Mouse (Mus musculus) liver, embryonic 12.5 days (tissue): ENCODE data around the gene Trip10. TPM values are rescaled to one million over a fixed set of nuclear protein-coding genes. Genes with fewer than 3 reads are reported as not detected.

Experiments
- ATAC-seq: fragments of 200-750 bp; cut with Nextera tagmentation; 2 replicates; pipeline ENCODE4 v1.8.0; 2017; ENCODE audit warnings: moderate number of reproducible peaks, mild to moderate bottlenecking, moderate library complexity
- H3K27ac ChIP-seq: fragments of 300-500 bp; sonication (generic); 2 replicates; pipeline ENCODE4 v1.5.1; 2016; ENCODE audit warnings: mild to moderate bottlenecking
- H3K27me3 ChIP-seq: fragments of 300-500 bp; sonication (generic); replicated peaks from 2 replicates; pipeline ENCODE4 v1.6.1; 2016; ENCODE audit warnings: mild to moderate bottlenecking, moderate library complexity
- H3K36me3 ChIP-seq: fragments of 300-500 bp; sonication (generic); 2 replicates; pipeline ENCODE4 v1.6.1; 2016; ENCODE audit warnings: mild to moderate bottlenecking, moderate library complexity
- H3K4me1 ChIP-seq: fragments of 300-500 bp; sonication (generic); 2 replicates; pipeline ENCODE4 v1.6.1; 2016
- H3K4me2 ChIP-seq: fragments of 300-500 bp; sonication (generic); 2 replicates; pipeline ENCODE4 v1.6.1; 2016; ENCODE audit warnings: mild to moderate bottlenecking, moderate library complexity
- H3K4me3 ChIP-seq: fragments of 300-500 bp; sonication (generic); 2 replicates; pipeline ENCODE4 v1.5.1; 2016; ENCODE audit warnings: mild to moderate bottlenecking, moderate library complexity
- H3K9ac ChIP-seq: fragments of 300-500 bp; sonication (generic); 2 replicates; pipeline ENCODE4 v1.6.1; 2016; ENCODE audit warnings: mild to moderate bottlenecking, moderate library complexity
- H3K9me3 ChIP-seq: fragments of 300-500 bp; sonication (generic); replicated peaks from 2 replicates; pipeline ENCODE4 v1.6.1; 2016; ENCODE audit warnings: mild to moderate bottlenecking, moderate library complexity
- WGBS: fragments of 180-500 bp; shearing (Covaris S2); methylation state at CpG from one replicate; pipeline ENCODE4 v1.1.7; 2016; ENCODE audit not compliant: insufficient replicate concordance; 5-methylcytosine and 5-hydroxymethylcytosine counted together
- polyA plus RNA-seq: library from polyadenylated mRNA; unstranded; fragments of >200 nt; fragmentation: Nextera tagmentation; extraction: Ambion mirVana; gene quantifications from 2 replicates; pipeline ENCODE4 v1.2.1, GENCODE M21; 2016

The Trip10 gene
- polyA plus RNA-seq: 14.7 and 15.3 TPM in 2 replicates

DNA sequence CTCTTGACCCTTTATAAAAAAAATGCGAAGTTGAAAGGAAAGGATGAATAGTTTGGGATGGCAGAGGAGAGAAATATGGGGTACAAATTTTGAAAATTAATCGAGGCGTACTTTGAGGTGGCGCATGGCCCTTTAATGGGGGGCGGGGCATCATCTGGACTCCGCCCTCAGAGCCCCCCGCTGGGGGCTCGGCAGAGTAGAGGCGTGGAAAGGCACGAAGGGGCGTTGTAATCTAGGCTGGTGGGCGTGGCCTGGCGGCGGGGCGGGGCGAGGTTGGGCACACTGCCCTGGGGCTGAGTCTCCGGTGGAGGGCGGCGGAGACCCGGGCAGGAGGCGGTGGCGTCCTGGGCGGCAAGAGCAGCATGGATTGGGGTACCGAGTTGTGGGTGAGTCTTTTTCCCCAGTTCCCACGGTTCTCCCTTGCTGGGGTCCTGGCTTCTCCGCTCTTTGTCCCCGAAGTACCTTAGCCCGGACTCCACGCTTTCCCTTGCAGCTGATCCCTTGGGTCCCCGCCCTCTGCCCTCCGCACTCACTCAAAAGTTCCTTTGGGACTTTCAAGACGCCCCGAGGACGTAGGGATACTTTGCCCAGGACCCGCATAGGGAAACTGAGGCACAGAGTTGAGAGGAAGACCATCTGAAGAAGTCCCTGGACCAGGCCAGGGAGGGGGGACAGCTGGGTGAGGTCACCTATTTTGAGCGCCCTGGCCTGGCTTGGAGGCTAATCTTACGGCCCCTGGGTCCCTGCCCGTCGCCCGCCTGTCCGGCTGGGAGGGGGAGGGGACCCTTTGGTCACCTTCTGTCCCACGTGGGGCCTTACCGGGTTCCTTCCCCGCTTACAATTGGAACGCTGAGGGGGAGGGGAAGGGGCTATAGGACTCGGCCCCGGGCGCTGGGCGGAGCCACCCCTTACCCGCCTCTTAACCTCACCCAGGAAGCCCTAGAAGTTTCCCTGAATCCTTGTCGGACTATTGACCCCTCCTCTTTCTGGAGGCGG, at the start of gene Trip10:
Gene Trip10, plus strand, starts transcription at position 270 of the 996 bp plus-strand sequence.
- H3K9ac ChIP-seq: peak within 1 kb of the TSS; percentile 74
- no peaks in the 10 kb centered on the region for H3K9me3 ChIP-seq
- H3K4me2 ChIP-seq: peak within 1 kb of the TSS; percentile 93
- peak within 1 kb of the TSS; percentile 86 for H3K27ac ChIP-seq
- peak within 1 kb of the TSS; percentile 82 for H3K4me3 ChIP-seq
- ATAC-seq: peak; percentile 53
- under 1% methylated on average over 47 of the region's 52 CpGs for WGBS
- peaks cover 27% of the 10 kb centered on the region for H3K36me3 ChIP-seq
- H3K4me1 ChIP-seq: peaks cover 49% of the 10 kb centered on the region
- peaks cover 10% of the 10 kb centered on the region for H3K27me3 ChIP-seq

DNA sequence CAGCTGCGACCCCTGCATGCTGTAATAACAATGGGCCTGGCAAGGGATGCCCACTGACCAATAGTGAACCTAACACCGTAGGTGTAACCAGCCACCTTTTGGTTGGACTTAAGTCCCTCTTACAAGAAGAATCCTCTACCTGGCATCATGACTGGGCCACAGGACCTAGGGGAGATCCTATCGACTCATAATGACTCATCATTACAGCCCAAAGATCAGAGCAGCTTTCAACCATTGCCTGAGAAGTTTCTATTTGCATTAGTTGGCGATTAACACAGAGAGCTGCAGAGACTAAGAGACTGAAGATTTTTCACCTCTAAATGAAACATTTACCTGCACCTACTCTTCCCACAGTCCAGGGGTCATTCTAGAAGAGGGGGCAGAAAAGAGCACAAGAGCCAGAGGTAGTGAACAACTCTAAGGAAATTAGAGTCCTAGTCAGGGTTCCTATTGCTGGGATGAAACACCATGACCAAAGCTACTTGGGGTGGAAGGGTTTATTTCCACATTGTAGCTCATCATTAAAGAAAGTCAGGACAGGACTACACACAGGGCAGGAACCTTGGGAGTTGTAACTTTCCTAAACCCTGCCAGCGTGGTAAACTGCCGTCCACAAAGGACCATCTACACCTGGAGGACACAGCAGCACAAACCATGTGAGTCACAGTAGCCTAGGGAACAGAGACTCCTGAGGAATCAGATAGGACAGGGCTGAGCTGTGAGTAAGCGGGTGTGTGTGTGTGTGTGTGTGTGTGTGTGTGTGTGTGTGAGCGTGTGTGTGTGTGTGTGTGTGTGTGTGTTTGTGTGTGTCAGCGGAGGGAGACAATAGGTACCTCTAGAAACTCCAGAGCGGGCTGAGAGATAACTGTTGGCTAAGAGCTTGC, 47.2 kb upstream of the Trip10 start:
- ATAC-seq: peak; percentile 16; the same call in 1 of the 2 replicates
- no peaks in the 10 kb centered on the region for H3K27me3 ChIP-seq

DNA sequence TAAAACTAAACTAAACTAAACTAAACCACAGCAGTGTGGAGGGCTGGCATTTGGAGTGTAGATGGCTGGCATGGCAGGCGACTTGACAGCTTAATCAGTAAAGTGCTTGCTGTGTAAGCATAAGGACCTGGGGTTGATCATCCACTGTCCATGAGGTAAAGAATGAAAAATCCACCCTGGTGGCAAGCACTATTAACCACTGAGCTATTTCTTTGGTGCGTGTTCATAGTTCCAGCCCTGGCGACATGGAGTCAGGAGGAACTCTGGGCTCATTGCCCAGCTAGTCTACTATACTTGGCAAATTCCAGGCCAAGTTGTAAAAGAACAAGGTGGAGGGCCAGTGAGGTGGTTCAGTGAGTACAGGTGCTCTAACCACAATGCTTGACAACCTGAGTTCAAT, 41.3 kb upstream of the Trip10 start:
- Histone ChIP-seq H3K9ac (no peak overlapping the region), H3K36me3 (peaks cover 21% of the 10 kb centered on the region), H3K9me3 (no peaks in the 10 kb centered on the region), H3K27ac (no peak overlapping the region), H3K4me1 (peaks cover 16% of the 10 kb centered on the region), H3K27me3 (0 out of 2 replicates have a peak, but pooled peaks cover under 1% of the 10 kb centered on the region), H3K4me3 (no peak overlapping the region), H3K4me2 (no peak overlapping the region)
- no peak for ATAC-seq
- WGBS: 67% methylated on average over 3 of the region's 3 CpGs

More for the DNA sequence above, 47.2 kb upstream of the Trip10 start:
- Histone ChIP-seq H3K36me3 (peaks cover 14% of the 10 kb centered on the region), H3K27ac (peak overlapping the region; percentile 48; the same call in 1 of the 2 replicates), H3K4me3 (no peak overlapping the region), H3K4me2 (no peak overlapping the region), H3K4me1 (peaks cover 29% of the 10 kb centered on the region), H3K9me3 (no peaks in the 10 kb centered on the region), H3K9ac (no peak overlapping the region)
- 55% methylated on average over 10 of the region's 10 CpGs for WGBS

- 47% methylated on average over 4 of the region's 4 CpGs for WGBS
- H3K9me3 ChIP-seq: no peaks in the 10 kb centered on the region
- H3K4me3 ChIP-seq: no peak overlapping the region
- H3K27ac ChIP-seq: no peak overlapping the region
- ATAC-seq: no peak
- H3K4me1 ChIP-seq: peaks cover 6% of the 10 kb centered on the region
- H3K27me3 ChIP-seq: peaks cover 10% of the 10 kb centered on the region; the same call in 1 of the 2 replicates
- no peak overlapping the region for H3K9ac ChIP-seq
- H3K36me3 ChIP-seq: peaks cover 26% of the 10 kb centered on the region
- no peak overlapping the region for H3K4me2 ChIP-seq
These were observed 39.9 kb upstream of the Trip10 start for GRCm38 (mm10) chr17:57209330-57209729.

DNA sequence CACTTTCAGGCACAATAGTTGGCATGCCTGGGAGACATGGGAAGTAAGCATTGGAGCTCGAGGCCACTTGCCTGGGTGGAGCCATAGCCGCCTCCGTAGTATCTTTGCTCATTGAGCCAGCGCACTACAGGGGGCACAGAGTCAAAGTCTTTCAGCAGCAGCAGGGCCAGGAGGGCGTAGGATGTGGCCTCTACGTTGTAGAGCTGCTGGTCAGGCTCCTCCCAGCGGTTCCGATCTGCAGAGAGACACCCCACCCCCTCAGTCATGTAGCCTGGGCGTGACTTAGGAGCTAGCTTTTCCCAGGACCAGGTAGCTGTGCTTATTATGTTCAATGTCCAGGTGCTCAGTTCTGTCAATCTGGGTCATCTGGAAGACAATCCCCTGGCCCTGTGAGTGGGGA, 37.8 kb upstream of the Trip10 start:
- Histone ChIP-seq H3K9ac (no peak overlapping the region), H3K9me3 (no peaks in the 10 kb centered on the region), H3K27ac (no peak overlapping the region), H3K27me3 (peaks cover 10% of the 10 kb centered on the region), H3K4me1 (0 out of 2 replicates have a peak, but pooled peaks cover 2% of the 10 kb centered on the region), H3K36me3 (peaks cover 20% of the 10 kb centered on the region; the same call in 1 of the 2 replicates), H3K4me2 (no peak overlapping the region), H3K4me3 (no peak overlapping the region)
- WGBS: 52% methylated on average over 9 of the region's 9 CpGs
- no peak for ATAC-seq

DNA sequence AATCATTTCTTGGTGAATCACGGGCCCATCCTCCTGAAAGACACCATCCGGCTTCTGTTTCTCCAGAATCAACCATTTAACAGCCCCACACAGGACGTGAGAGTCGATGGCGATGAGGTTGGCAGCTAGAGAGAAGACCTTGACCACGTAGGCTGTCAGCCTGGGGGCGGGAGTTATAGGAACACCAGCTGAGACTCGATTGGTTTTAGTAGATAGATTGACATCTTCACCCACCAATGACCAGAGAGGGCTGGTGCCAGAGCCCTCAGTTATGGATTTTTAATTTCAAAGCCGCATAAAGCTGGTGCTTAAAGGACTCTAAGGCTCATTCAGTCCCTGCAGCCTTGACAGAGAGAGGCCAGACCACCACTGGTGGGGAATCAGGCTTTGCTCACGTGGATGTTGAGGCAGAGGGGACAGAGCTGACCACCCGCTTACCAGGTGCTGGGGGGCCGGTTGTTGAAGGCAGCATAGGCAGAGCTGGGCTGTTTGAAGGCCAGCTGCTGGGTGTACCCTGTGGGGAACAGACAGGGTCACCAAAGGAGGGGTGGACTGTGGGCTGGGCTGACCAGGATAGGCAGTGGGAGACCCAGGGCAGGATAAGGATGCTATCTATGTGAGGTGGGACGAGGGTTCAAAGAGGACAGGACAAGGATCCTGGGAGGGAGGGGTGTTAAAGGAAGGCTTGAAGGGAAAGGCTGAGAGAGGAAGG, 34.4 kb upstream of the Trip10 start:
- H3K9ac ChIP-seq: no peak overlapping the region
- H3K4me3 ChIP-seq: no peak overlapping the region
- peaks cover 27% of the 10 kb centered on the region; the same call in 1 of the 2 replicates for H3K36me3 ChIP-seq
- ATAC-seq: no peak
- H3K9me3 ChIP-seq: no peaks in the 10 kb centered on the region
- H3K27ac ChIP-seq: no peak overlapping the region
- 31% methylated on average over 13 of the region's 13 CpGs for WGBS
- H3K27me3 ChIP-seq: peaks cover 10% of the 10 kb centered on the region
- peaks cover 8% of the 10 kb centered on the region; the same call in 1 of the 2 replicates for H3K4me1 ChIP-seq
- no peak overlapping the region for H3K4me2 ChIP-seq

DNA sequence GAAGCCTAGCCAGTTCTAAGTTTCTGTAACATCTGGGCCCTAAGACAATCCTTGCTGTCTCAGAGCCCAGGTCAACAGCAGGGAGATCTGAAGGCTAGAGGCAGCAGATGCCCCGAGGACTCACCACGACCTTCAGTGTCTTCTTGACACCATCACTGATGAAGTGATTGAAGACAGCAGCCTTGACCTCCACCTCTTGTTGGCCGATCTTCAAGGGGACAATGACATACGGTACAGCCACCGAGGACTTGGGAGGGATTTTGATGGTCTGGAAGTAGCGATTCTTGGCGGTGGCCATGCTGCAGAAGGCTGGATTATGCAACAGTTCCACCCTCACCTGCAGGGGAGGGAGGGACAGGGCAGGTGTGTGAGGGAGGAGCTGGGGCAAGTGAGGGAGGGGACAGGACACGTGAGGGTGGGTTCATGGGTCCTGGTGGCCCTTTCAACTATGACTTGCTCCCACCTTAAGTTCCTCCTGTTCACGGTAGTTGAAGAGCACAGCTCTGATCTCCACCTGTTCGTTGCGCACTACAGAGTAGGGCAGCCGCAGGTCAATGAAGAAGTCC, 30.8 kb upstream of the Trip10 start:
- Histone ChIP-seq H3K4me1 (peaks cover 8% of the 10 kb centered on the region; the same call in 1 of the 2 replicates), H3K27ac (no peak overlapping the region), H3K9ac (no peak overlapping the region), H3K9me3 (no peaks in the 10 kb centered on the region), H3K27me3 (peaks cover 10% of the 10 kb centered on the region), H3K4me2 (no peak overlapping the region), H3K4me3 (no peak overlapping the region), H3K36me3 (peaks cover 35% of the 10 kb centered on the region; the same call in 1 of the 2 replicates)
- 59% methylated on average over 12 of the region's 12 CpGs for WGBS
- no peak for ATAC-seq

DNA sequence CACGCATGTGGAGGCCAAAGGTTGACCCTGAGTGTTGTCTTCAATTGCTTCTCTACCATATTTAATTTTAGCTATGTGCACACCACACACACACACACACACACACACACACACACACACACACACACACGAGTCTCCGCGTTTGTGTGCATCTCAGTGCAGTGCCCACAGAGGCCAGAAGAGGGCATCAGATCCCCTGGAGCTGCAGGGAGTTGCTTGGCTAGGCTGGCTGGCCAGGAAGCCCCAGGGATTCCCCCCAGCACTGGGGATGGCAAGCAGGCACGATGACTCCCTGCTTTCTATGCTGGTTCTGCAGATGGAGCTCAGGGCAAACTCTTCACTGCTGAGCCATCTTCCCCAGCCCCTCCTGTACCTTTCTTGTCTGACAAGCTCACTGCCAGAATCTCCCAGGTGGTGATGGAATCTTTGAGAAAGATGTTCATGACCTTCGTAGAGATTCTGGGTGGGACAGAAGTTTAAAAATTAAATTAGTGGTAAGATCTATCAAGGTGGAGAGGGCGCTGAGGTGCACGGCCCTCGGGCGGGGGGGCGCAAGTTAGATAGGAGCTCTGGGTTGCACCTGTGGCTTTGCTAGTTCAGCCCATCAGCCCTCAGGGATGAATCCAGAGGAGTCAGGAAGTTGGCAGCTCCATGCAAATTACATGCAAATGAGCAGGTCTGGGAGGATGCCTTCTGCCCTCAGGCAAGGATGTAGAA, 29.9 kb upstream of the Trip10 start:
- 19% methylated on average over 11 of the region's 11 CpGs for WGBS
- Histone ChIP-seq H3K9me3 (no peaks in the 10 kb centered on the region), H3K4me1 (peaks cover 8% of the 10 kb centered on the region; the same call in 1 of the 2 replicates), H3K36me3 (peaks cover 31% of the 10 kb centered on the region; the same call in 1 of the 2 replicates), H3K27me3 (peaks cover 12% of the 10 kb centered on the region), H3K4me2 (no peak overlapping the region), H3K9ac (no peak overlapping the region), H3K4me3 (no peak overlapping the region), H3K27ac (no peak overlapping the region)
- no peak for ATAC-seq

- Histone ChIP-seq H3K4me1 (peaks cover 8% of the 10 kb centered on the region; the same call in 1 of the 2 replicates), H3K4me2 (no peak overlapping the region), H3K27me3 (peaks cover 17% of the 10 kb centered on the region), H3K9ac (no peak overlapping the region), H3K36me3 (peaks cover 32% of the 10 kb centered on the region; the same call in 1 of the 2 replicates), H3K9me3 (no peaks in the 10 kb centered on the region), H3K4me3 (no peak overlapping the region), H3K27ac (no peak overlapping the region)
- ATAC-seq: no peak
- WGBS: 21% methylated on average over 3 of the region's 3 CpGs
These were observed 29.4 kb upstream of the Trip10 start for GRCm38 (mm10) chr17:57219884-57220207.

DNA sequence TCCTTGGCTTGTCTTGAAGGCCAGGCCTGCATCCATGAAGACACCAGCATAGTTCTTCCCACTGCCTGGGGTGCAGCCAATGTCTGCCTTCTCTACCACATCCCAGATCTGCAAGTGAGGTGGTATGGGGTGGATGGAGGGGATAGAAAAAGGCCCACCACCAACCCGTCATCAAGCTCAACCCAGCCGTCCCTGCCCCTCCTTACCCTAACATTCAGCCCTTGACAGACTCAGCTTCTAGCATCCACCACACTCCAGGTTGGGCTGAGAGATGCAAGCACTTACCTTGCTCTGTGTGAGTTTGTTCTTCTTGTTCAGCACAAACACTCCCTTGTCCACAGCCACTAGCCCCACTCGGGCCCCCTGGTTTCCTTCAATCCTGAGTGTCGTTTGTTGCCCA, 27.3 kb upstream of the Trip10 start:
- WGBS: 42% methylated on average over 4 of the region's 4 CpGs
- no peak overlapping the region for H3K9ac ChIP-seq
- H3K27me3 ChIP-seq: peaks cover 20% of the 10 kb centered on the region
- H3K27ac ChIP-seq: no peak overlapping the region
- H3K9me3 ChIP-seq: no peaks in the 10 kb centered on the region
- H3K4me3 ChIP-seq: no peak overlapping the region
- no peak overlapping the region for H3K4me2 ChIP-seq
- H3K4me1 ChIP-seq: peaks cover 5% of the 10 kb centered on the region; the same call in 1 of the 2 replicates
- peaks cover 27% of the 10 kb centered on the region; the same call in 1 of the 2 replicates for H3K36me3 ChIP-seq
- no peak for ATAC-seq
